Mouse (Mus musculus): ENCODE measurements around the gene Trim63.
"Not testable (repeated sequence)": the region's sequence is repeated elsewhere in the genome, so short reads cannot be mapped to it uniquely, and the experiment has no call there.

The Trim63 gene

GRCm38 (mm10) chr4:134314876-134315275, at the start of gene Trim63:
Gene Trim63, plus strand, starts transcription at chr4:134315120.
- DNase-seq (ENCODE audit: low spot score in 2 of 2): no peak

- DNase-seq (ENCODE audit: low spot score in 2 of 2): no peak
These were observed 48.9 kb upstream of the Trim63 start for GRCm38 (mm10) chr4:134265860-134266585.

- DNase-seq (ENCODE audit: low spot score in 2 of 2): no peak
These were observed 46.7 kb upstream of the Trim63 start for GRCm38 (mm10) chr4:134268102-134268655.

GRCm38 (mm10) chr4:134269622-134270021, 45.3 kb upstream of the Trim63 start:
- not testable (repeated sequence) for DNase-seq (ENCODE audit: low spot score in 2 of 2)

GRCm38 (mm10) chr4:134271979-134272378, 42.9 kb upstream of the Trim63 start:
- no peak for DNase-seq (ENCODE audit: low spot score in 2 of 2)

GRCm38 (mm10) chr4:134272731-134273416, 42.0 kb upstream of the Trim63 start:
- no peak for DNase-seq (ENCODE audit: low spot score in 2 of 2)

- no peak for DNase-seq (ENCODE audit: low spot score in 2 of 2)
These were observed 41.2 kb upstream of the Trim63 start for GRCm38 (mm10) chr4:134273417-134274345.

- DNase-seq (ENCODE audit: low spot score in 2 of 2): no peak
These were observed 30.0 kb upstream of the Trim63 start for GRCm38 (mm10) chr4:134284942-134285341.

GRCm38 (mm10) chr4:134286226-134287167, 28.4 kb upstream of the Trim63 start:
- DNase-seq (ENCODE audit: low spot score in 2 of 2): no peak

GRCm38 (mm10) chr4:134287168-134287564, 27.8 kb upstream of the Trim63 start:
- peak; percentile 90 to 95 for DNase-seq (ENCODE audit: low spot score in 2 of 2)

GRCm38 (mm10) chr4:134287575-134288025, 27.3 kb upstream of the Trim63 start, which contains the start of gene Pdik1l:
Gene Pdik1l, minus strand, starts transcription at chr4:134287895.
- DNase-seq (ENCODE audit: low spot score in 2 of 2): peak; percentile 33 to 41

GRCm38 (mm10) chr4:134288397-134289256, 26.3 kb upstream of the Trim63 start:
- no peak for DNase-seq (ENCODE audit: low spot score in 2 of 2)

GRCm38 (mm10) chr4:134292067-134292466, 22.9 kb upstream of the Trim63 start:
- peak; percentile 58 to 60 for DNase-seq (ENCODE audit: low spot score in 2 of 2)

- DNase-seq (ENCODE audit: low spot score in 2 of 2): no peak
These were observed 21.7 kb upstream of the Trim63 start for GRCm38 (mm10) chr4:134293061-134293691.

GRCm38 (mm10) chr4:134293692-134294163, 21.2 kb upstream of the Trim63 start:
- DNase-seq (ENCODE audit: low spot score in 2 of 2): no peak

GRCm38 (mm10) chr4:134296096-134296495, 18.8 kb upstream of the Trim63 start:
- not testable (repeated sequence) for DNase-seq (ENCODE audit: low spot score in 2 of 2)

GRCm38 (mm10) chr4:134296523-134296922, 18.4 kb upstream of the Trim63 start:
- no peak for DNase-seq (ENCODE audit: low spot score in 2 of 2)

GRCm38 (mm10) chr4:134297369-134297768, 17.6 kb upstream of the Trim63 start:
- no peak for DNase-seq (ENCODE audit: low spot score in 2 of 2)
